Mouse (Mus musculus) naive thymus-derived CD4-positive, alpha-beta T cell, adult 5 months (primary cell): ENCODE data around the gene Nip7. TPM values are rescaled to one million over a fixed set of nuclear protein-coding genes. Genes with fewer than 3 reads are reported as not detected.

Experiments
- polyA plus RNA-seq: library from polyadenylated mRNA; unstranded; fragments of 100-300 nt; shearing (Covaris generic); gene quantifications from one replicate; pipeline ENCODE4 v1.2.1, GENCODE M21; 2017

The Nip7 gene
- 61.7 TPM for polyA plus RNA-seq

GRCm38 (mm10) chr8:107056076-107056972 is at the start of gene Nip7, which contains the start of gene Cog8:
TSS of gene Nip7 (plus strand) at chr8:107056877.
TSS of gene Cog8 (minus strand) at chr8:107056689.

DNA sequence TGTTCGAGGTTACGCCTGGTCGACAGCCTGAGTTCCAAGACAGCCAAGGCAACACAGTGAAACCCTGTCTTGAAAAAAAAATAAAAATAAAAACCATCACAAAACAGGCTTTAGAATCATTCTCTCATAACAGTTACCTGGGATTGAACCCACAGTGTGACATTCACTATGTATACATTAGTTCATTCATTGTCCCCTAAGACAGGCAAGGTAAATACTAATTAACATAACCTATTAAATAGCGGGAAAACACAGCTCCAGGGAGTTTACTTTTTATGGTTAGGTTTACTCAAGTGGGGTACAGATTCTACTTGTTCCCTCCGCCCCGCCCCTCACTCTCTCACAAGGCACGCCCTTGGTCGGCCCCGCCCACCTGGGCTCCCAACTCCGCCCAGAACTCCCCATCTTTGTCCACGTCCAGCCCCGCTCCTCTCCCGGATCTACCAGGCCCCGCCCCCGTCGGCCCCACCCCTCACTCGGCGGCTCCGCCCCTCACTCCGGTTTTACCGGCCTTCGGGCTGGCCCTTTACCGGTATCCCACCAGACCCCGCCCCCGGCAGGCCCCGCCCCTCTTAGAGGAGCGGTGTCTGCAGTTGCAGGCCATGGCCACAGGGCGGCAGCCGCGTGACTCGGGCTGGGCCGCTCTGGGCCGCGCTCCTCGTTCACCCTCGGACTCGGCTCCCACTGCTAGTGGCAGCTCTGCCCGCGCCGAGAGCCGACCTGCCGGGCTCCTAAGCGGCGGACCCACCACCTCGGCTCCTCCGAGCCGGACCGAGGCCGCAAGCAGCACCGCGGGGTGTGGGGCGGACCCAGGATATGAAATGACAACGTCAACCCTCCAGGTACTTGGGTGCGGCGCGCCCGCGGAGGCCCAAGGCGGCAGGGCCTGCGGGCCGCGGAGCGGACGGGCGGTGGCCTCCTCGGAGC is 25.8 kb upstream of the Nip7 start, which contains the start of gene Vps4a:
Vps4a (plus strand) TSS at position 573 of the 927 bp plus-strand sequence.

GRCm38 (mm10) chr8:107048061-107048941 is 8.4 kb upstream of the Nip7 start, which contains the start of gene Pdf:
TSS of gene Pdf (minus strand) at chr8:107048614.

DNA sequence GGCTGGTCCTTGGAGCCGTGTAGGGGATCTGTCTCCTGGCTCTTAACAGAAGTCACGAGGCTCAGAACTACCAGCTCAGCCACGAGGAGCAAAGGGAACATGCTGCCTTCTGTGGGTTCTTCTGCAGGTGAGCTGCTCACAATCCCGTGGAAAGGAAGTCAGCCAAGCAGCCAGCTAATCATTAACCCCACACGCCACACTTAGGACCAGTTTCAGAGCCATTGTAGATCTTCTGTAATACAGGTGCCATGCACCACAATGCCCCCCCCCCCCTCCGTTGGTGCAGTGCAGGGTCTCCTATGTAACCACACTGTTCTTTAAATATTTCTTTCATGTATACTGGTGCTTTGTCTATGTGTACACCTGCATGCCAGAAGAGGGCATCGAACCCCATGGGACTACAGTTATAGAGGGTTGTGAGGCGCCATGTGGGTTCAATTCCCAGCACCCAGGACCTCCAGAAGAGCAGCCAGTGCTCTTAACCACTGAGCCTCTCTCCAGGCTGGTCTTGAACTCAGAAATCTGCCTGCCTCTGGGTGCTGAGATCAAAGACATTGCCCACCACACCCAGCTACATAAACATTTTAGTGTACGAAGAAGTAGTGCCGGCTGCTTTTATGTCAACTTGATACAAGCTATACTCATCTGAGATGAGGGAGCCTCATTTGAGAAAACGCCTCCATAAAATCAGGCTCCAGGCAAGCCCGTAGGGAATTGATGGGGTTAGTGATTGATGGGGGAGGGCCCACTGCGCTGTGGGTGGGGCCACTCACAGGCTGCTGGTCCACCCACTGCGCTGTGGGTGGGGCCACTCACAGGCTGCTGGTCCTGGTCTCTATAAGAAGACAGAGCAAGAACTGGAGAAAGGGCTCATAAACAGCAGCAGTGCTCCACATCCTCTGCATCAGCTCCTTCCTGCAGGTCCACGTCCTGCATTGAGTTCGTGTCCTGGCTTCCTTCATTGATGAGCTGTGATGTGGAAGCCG is 9.1 kb downstream of the Nip7 start, which contains the start of gene Tmed6:
Tmed6 (minus strand) TSS at position 134 of the 986 bp plus-strand sequence.

GRCm38 (mm10) chr8:107096366-107097036 is 39.8 kb downstream of the Nip7 start, which contains the start of gene Terf2:
TSS of gene Terf2 (minus strand) at chr8:107096547.

Other genes with a start within 250 kb of the Nip7 start
- not detected for gene Has3, start 186.6 kb upstream of the Nip7 start, polyA plus RNA-seq
- gene Utp4, start 163.2 kb upstream of the Nip7 start, polyA plus RNA-seq, result 97.1 TPM
- 8.3 TPM for gene Sntb2, start 121.1 kb upstream of the Nip7 start, polyA plus RNA-seq
- 59.3 TPM for gene Vps4a, start 25.7 kb upstream of the Nip7 start, polyA plus RNA-seq
- gene Pdf, start 8.3 kb upstream of the Nip7 start, polyA plus RNA-seq, result 13.1 TPM
- 55.0 TPM for gene Cog8, start 188 bp upstream of the Nip7 start, polyA plus RNA-seq
- not detected for gene Tmed6, start 8.8 kb downstream of the Nip7 start, polyA plus RNA-seq
- gene Terf2, start 39.7 kb downstream of the Nip7 start, polyA plus RNA-seq, result 34.9 TPM
- gene Cyb5b, start 93.8 kb downstream of the Nip7 start, polyA plus RNA-seq, result 45.2 TPM
- 14.2 TPM for gene Nfat5, start 236.6 kb downstream of the Nip7 start, polyA plus RNA-seq